Mouse (Mus musculus) heart, embryonic 14.5 days (tissue): ENCODE measurements around the gene Vps8. TPM values are rescaled to one million over a fixed set of nuclear protein-coding genes. Genes with fewer than 3 reads are reported as not detected.

ENCODE experiments used
- ATAC-seq: fragments of 200-750 bp; cut with Nextera tagmentation; 2 replicates; pipeline ENCODE4 v1.8.0; 2017; ENCODE audit warnings: low read depth, moderate TSS enrichment; ENCODE audit not compliant: insufficient number of reproducible peaks, insufficient read depth, low FRiP score
- H3K27ac ChIP-seq, 2 experiments: fragments of 200-500 bp in 1 of 2; fragments of 300-500 bp in 1 of 2; sonication (generic) in 1 of 2; replicated peaks in 1 of 2; 2 replicates each; pipeline ENCODE4 v1.5.1; 2012 to 2014; ENCODE audit warnings: low read depth in 2 of 2, low read length in 2 of 2, control low read depth in 1 of 2, mild to moderate bottlenecking in 1 of 2, mixed read lengths in 1 of 2; ENCODE audit not compliant: control insufficient read depth in 1 of 2, insufficient read depth in 1 of 2
- H3K27me3 ChIP-seq: fragments of 300-500 bp; sonication (generic); 2 replicates; pipeline ENCODE4 v1.6.1; 2014; ENCODE audit warnings: mild to moderate bottlenecking, low read length, control low read depth; ENCODE audit not compliant: control insufficient read depth, insufficient read depth
- H3K36me3 ChIP-seq: fragments of 300-500 bp; sonication (generic); 2 replicates; pipeline ENCODE4 v1.6.1; 2014; ENCODE audit warnings: mild to moderate bottlenecking, control low read depth, low read length, mixed read lengths; ENCODE audit not compliant: control insufficient read depth, insufficient read depth
- H3K4me1 ChIP-seq, 2 experiments: fragments of 200-500 bp in 1 of 2; fragments of 300-500 bp in 1 of 2; sonication (generic) in 1 of 2; 2 replicates each; pipeline ENCODE4 v1.6.1; 2012 to 2014; ENCODE audit warnings: low read length in 2 of 2, control low read depth in 1 of 2, mixed read lengths in 1 of 2; ENCODE audit not compliant: control insufficient read depth in 2 of 2, insufficient read depth in 2 of 2
- H3K4me2 ChIP-seq: fragments of 300-500 bp; sonication (generic); 2 replicates; pipeline ENCODE4 v1.6.1; 2014; ENCODE audit warnings: mild to moderate bottlenecking, low read length
- H3K4me3 ChIP-seq, 2 experiments: fragments of 200-500 bp in 1 of 2; fragments of 300-500 bp in 1 of 2; sonication (generic) in 1 of 2; 2 replicates each; pipeline ENCODE4 v1.5.1; 2012 to 2014; ENCODE audit warnings: low read length in 2 of 2, mild to moderate bottlenecking in 2 of 2, control low read depth in 1 of 2, low read depth in 1 of 2, moderate library complexity in 1 of 2; ENCODE audit not compliant: control insufficient read depth in 1 of 2, insufficient read depth in 1 of 2
- H3K9ac ChIP-seq: fragments of 300-500 bp; sonication (generic); 2 replicates; pipeline ENCODE4 v1.6.1; 2014; ENCODE audit warnings: mild to moderate bottlenecking, low read length
- H3K9me3 ChIP-seq: fragments of 300-500 bp; sonication (generic); 2 replicates; pipeline ENCODE4 v1.6.1; 2016; ENCODE audit warnings: low read length, control low read depth; ENCODE audit not compliant: control insufficient read depth
- WGBS: fragments of 180-500 bp; shearing (Covaris S2); extraction: QIAGEN DNeasy Blood & Tissue Kit; methylation state at CpG from one replicate; pipeline ENCODE4 v1.1.7; 2014; 5-methylcytosine and 5-hydroxymethylcytosine counted together
- polyA plus RNA-seq: library from polyadenylated mRNA; unstranded; fragments of >200 nt; fragmentation: Nextera tagmentation; extraction: Ambion mirVana; gene quantifications from 2 replicates; pipeline ENCODE4 v1.2.1, GENCODE M21; 2014

Vps8 gene
- polyA plus RNA-seq, 1 experiment from 2014 or later, result 27.7 TPM

GRCm38 (mm10) chr16:21641944-21642343 is 219.0 kb downstream of the Vps8 start:
- H3K4me3 ChIP-seq, result no peak overlapping the region
- H3K9me3 ChIP-seq, result no peaks in the 10 kb centered on the region
- no peak overlapping the region for H3K4me2 ChIP-seq
- peaks cover 29 to 56% of the 10 kb centered on the region in 2 experiments for H3K4me1 ChIP-seq
- peak; percentile 49 for ATAC-seq
- 43% methylated on average over 3 of the region's 3 CpGs for WGBS
- H3K9ac ChIP-seq, result no peak overlapping the region
- H3K36me3 ChIP-seq, result 0 out of 2 replicates have a peak, but pooled peaks cover 3% of the 10 kb centered on the region
- H3K27me3 ChIP-seq, result no peaks in the 10 kb centered on the region
- H3K27ac ChIP-seq, result peak overlapping the region; percentile 31 to 40; a peak in 3 of 4 replicates

- H3K27me3 ChIP-seq, result no peaks in the 10 kb centered on the region
- no peaks in the 10 kb centered on the region for H3K9me3 ChIP-seq
- H3K27ac ChIP-seq, result no peak overlapping the region
- H3K9ac ChIP-seq, result no peak overlapping the region
- 86% methylated on average over 5 of the region's 5 CpGs for WGBS
- H3K4me1 ChIP-seq, result peaks cover 30 to 52% of the 10 kb centered on the region in 2 experiments
- H3K36me3 ChIP-seq, result 0 out of 2 replicates have a peak, but pooled peaks cover 3% of the 10 kb centered on the region
- no peak for ATAC-seq
- no peak overlapping the region for H3K4me2 ChIP-seq
- no peak overlapping the region for H3K4me3 ChIP-seq
Measured at GRCm38 (mm10) chr16:21642906-21643305, 220.0 kb downstream of the Vps8 start.

GRCm38 (mm10) chr16:21643621-21644041 is 220.7 kb downstream of the Vps8 start:
- peak overlapping the region in 1 of 2 experiments; percentile 49; a peak in 2 of 4 replicates for H3K27ac ChIP-seq
- peak overlapping the region; percentile 54 for H3K9ac ChIP-seq
- ATAC-seq, result no peak
- H3K27me3 ChIP-seq, result no peaks in the 10 kb centered on the region
- peak overlapping the region; percentile 37; the same call in 1 of the 2 replicates for H3K4me2 ChIP-seq
- H3K9me3 ChIP-seq, result no peaks in the 10 kb centered on the region
- no peak overlapping the region for H3K4me3 ChIP-seq
- peaks cover 30 to 52% of the 10 kb centered on the region in 2 experiments for H3K4me1 ChIP-seq
- 71% methylated on average over 2 of the region's 2 CpGs for WGBS
- H3K36me3 ChIP-seq, result 0 out of 2 replicates have a peak, but pooled peaks cover 3% of the 10 kb centered on the region

- peak overlapping the region; percentile 54 for H3K9ac ChIP-seq
- 0 out of 2 replicates have a peak, but pooled peaks have one; percentile 19 for ATAC-seq
- no peaks in the 10 kb centered on the region for H3K27me3 ChIP-seq
- 0 out of 2 replicates have a peak, but pooled peaks cover 3% of the 10 kb centered on the region for H3K36me3 ChIP-seq
- peak overlapping the region in 1 of 2 experiments; percentile 49; a peak in 2 of 4 replicates for H3K27ac ChIP-seq
- no peak overlapping the region for H3K4me3 ChIP-seq
- H3K9me3 ChIP-seq, result no peaks in the 10 kb centered on the region
- H3K4me2 ChIP-seq, result peak overlapping the region; percentile 37
- peaks cover 30 to 52% of the 10 kb centered on the region in 2 experiments for H3K4me1 ChIP-seq
- WGBS, result 36% methylated on average over 17 of the region's 17 CpGs
Measured at GRCm38 (mm10) chr16:21644066-21644561, 221.2 kb downstream of the Vps8 start.

GRCm38 (mm10) chr16:21644574-21644973 is 221.7 kb downstream of the Vps8 start:
- Histone ChIP-seq H3K4me1 (peaks cover 30 to 52% of the 10 kb centered on the region in 2 experiments), H3K9me3 (no peaks in the 10 kb centered on the region), H3K4me2 (peak overlapping the region; percentile 37; the same call in 1 of the 2 replicates), H3K27me3 (no peaks in the 10 kb centered on the region), H3K9ac (peak overlapping the region; percentile 54), H3K36me3 (peaks cover 8% of the 10 kb centered on the region), H3K27ac (peak overlapping the region in 1 of 2 experiments; percentile 49; a peak in 1 of 4 replicates), H3K4me3 (no peak overlapping the region)
- ATAC-seq, result no peak
- WGBS, result 81% methylated on average over 3 of the region's 3 CpGs

- Histone ChIP-seq H3K27ac (no peak overlapping the region), H3K9me3 (no peaks in the 10 kb centered on the region), H3K4me1 (peaks cover 30 to 52% of the 10 kb centered on the region in 2 experiments), H3K9ac (no peak overlapping the region), H3K36me3 (peaks cover 16% of the 10 kb centered on the region), H3K4me2 (no peak overlapping the region), H3K27me3 (no peaks in the 10 kb centered on the region), H3K4me3 (no peak overlapping the region)
- 58% methylated on average over 3 of the region's 3 CpGs for WGBS
- no peak for ATAC-seq
Measured at GRCm38 (mm10) chr16:21645915-21646314, 223.0 kb downstream of the Vps8 start.

- H3K27me3 ChIP-seq, result no peaks in the 10 kb centered on the region
- H3K9ac ChIP-seq, result no peak overlapping the region
- no peak overlapping the region for H3K4me2 ChIP-seq
- no peaks in the 10 kb centered on the region for H3K9me3 ChIP-seq
- peaks cover 29 to 47% of the 10 kb centered on the region in 2 experiments for H3K4me1 ChIP-seq
- ATAC-seq, result no peak
- no peak overlapping the region for H3K27ac ChIP-seq
- no peak overlapping the region for H3K4me3 ChIP-seq
- WGBS, result 76% methylated on average over 3 of the region's 3 CpGs
- peaks cover 21% of the 10 kb centered on the region for H3K36me3 ChIP-seq
Measured at GRCm38 (mm10) chr16:21646496-21646895, 223.6 kb downstream of the Vps8 start.
